Mouse (Mus musculus): ENCODE results near the gene Traf4. TPM values are rescaled to one million over a fixed set of nuclear protein-coding genes. Genes with fewer than 3 reads are reported as not detected.
"Not testable (repeated sequence)": the region's sequence is repeated elsewhere in the genome, so short reads cannot be mapped to it uniquely, and the experiment has no call there.

Gene Traf4
- 10 to 100 TPM; 52.2 to 53.0 TPM for total RNA-seq (2021)
- long read RNA-seq, experiment 1, transcript Traf4-201 (7 exons, 2,078 nt), result major isoform, 66 of 92 reads
- long read RNA-seq, experiment 1, partial matches to known transcripts, result 12 of 92 reads
- long read RNA-seq, experiment 1, other reads (novel, unspliced or antisense), result 14 of 92 reads
- long read RNA-seq, experiment 2, transcript Traf4-201 (7 exons, 2,078 nt), result major isoform, 38 of 52 reads
- long read RNA-seq, experiment 2, partial matches to known transcripts, result 5 of 52 reads
- long read RNA-seq, experiment 2, other reads (novel, unspliced or antisense), result 9 of 52 reads

GRCm38 (mm10) chr11:78164924-78165760 lies at the start of gene Traf4:
Gene Traf4, minus strand, starts transcription at chr11:78165589.
- DNase-seq, result peak; percentile 93

DNA sequence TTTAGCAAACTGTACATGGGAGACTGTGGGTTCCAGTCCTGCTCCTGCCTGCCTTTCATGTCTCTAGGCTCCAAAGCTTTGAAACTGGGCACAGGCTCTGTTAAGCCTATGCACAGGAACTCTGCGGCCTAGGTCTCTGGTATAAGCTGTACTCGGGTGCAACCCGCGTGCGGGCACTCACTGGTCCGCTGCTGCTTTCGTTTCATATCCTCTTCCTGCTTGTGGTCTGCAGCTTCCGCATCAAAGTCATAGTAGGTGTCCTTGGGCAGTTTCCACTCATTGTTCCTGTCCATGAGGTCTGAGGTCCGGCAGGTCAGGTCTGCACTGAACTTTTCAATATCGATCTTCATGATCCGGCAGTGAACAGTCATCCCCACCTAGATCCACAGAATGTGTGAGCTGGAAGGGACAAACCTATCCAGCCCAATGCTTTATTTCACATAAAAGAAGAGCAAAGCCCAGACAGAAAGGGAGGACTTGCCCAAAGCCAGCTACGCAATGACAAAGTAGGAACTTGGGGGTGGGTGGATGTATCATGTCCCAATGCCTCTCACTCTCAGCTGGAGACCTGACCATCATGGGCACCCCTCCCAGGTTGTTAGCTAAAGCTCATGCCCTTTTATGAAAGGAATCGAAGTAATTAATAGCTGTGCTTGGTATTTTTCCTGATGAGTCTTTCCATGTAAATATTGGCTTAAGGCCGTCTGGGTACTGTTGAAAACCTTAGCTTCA lies 47.9 kb upstream of the Traf4 start:
- DNase-seq, result no peak

DNA sequence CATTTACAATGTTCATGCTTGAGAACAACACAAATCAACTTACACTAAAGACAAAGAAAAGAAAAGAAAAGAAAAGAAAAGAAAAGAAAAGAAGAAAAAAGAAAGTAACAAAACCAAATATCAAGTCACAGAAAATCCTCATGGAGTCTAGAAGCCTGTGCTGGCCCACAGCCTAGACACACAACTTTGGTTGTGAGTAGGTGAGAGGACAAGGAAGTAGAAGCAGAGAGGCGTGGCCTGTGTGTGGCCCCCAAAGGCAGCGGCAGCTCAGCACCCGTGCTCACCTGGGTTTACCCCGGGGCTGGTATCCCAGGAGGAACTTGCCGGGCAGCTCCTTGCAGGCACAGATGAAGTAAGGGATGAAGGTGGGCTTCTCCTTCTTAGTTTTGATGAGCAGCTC lies 46.1 kb upstream of the Traf4 start:
- DNase-seq, result no peak

GRCm38 (mm10) chr11:78210615-78211014 lies 45.2 kb upstream of the Traf4 start:
- no peak for DNase-seq

DNA sequence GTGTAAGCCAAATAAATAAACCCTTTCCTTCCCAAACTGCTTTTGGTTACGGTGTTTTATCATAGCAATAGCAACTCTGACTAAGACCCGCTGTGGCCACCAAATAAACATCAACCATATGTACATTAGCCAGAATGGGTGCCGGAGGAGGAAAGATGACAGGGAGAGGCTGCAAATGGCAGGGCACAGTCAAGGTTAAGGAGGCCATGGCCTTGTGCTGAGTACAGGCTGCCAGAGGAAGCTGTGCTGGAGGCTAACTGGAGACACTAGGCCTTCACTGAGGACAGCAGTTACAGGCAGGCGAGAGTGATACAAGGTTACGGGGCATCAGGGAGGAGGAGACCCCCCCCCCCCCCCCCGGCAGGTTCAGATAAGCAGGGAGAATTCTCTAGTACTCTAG lies 44.5 kb upstream of the Traf4 start:
- peak; percentile 48 for DNase-seq

GRCm38 (mm10) chr11:78207190-78207589 lies 41.8 kb upstream of the Traf4 start:
- no peak for DNase-seq

- DNase-seq, result no peak
Observed at GRCm38 (mm10) chr11:78205361-78206206, 40.2 kb upstream of the Traf4 start.

DNA sequence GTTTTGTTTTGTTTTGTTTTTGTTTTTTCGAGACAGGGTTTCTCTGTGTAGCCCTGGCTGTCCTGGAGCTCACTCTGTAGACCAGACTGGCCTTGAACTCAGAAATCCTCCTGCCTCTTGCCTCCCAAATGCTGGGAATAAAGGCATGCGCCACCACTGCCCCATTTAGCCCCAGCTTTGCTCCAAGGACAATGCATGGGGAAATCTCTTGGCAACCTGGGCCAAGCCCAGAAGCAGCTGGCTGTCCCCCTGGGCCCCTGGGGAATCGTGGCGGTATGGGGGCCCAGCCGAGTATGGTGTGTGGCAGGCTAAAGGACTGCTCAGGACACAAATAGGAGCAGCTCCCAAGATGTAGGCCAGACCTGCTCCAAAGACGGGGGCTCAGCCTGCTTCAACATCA lies 38.9 kb upstream of the Traf4 start:
- DNase-seq, result peak; percentile 50

- DNase-seq, result no peak
Observed at GRCm38 (mm10) chr11:78202372-78202771, 37.0 kb upstream of the Traf4 start.

DNA sequence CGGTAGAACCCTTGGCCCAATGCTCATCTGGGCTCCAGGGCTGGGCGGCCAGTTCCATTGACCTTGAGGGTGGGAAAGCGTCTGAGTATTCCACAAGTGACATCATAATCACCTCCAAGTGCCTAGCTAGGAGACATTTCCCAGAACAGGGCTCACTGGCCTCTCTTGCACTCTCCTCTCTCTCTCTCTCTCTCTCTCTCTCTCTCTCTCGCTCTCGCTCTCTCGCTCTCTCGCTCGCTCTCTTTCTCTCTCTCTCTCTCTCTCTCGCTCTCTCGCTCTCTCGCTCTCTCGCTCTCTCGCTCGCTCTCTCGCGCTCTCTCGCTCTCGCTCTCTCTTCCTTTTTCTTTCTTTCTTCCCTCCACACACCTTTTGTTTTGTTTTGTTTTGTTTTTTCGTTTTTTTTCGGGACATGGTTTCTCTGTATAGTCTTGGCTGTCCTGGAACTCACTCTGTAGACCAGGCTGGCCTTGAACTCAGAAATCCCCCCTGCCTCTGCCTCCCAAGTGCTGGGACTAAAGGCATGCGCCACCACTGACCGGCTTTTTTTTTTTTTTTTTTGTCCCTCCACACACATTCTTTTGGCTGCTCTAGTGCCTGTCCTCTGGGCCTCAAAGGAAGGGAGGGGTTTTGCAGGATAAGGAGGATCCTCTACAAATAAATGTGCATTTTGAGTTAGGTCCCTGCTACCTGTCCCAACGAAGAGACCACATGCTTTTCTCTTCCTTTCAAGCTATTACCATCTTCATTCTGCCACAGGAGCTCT lies 29.9 kb upstream of the Traf4 start:
- no peak for DNase-seq

- peak; percentile 90 for DNase-seq
Observed at GRCm38 (mm10) chr11:78194411-78195100, 29.2 kb upstream of the Traf4 start.

DNA sequence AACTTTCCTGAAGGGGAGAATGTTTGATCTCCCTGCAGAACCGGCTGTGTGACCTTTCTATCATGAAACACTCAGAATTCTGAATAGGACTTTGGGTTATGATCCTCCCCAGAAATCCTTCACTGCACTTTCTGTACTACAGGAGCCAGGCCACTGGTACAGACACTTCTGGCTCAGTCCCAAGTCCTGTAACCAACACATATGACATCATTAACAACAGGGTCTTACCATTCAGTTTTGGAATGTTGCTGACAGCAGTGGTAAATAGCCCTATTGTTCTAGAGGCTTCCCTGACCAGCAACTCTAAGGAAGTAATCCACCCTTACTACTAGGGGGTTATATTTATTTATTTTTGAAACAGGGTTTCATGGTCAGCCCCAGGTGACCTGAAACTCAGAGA lies 27.7 kb upstream of the Traf4 start, which contains the start of gene Proca1:
Gene Proca1, plus strand, starts transcription at position 280 of the 400 bp plus-strand sequence.
- no peak for DNase-seq

- DNase-seq, result no peak
Observed at GRCm38 (mm10) chr11:78190041-78190440, 24.7 kb upstream of the Traf4 start.

DNA sequence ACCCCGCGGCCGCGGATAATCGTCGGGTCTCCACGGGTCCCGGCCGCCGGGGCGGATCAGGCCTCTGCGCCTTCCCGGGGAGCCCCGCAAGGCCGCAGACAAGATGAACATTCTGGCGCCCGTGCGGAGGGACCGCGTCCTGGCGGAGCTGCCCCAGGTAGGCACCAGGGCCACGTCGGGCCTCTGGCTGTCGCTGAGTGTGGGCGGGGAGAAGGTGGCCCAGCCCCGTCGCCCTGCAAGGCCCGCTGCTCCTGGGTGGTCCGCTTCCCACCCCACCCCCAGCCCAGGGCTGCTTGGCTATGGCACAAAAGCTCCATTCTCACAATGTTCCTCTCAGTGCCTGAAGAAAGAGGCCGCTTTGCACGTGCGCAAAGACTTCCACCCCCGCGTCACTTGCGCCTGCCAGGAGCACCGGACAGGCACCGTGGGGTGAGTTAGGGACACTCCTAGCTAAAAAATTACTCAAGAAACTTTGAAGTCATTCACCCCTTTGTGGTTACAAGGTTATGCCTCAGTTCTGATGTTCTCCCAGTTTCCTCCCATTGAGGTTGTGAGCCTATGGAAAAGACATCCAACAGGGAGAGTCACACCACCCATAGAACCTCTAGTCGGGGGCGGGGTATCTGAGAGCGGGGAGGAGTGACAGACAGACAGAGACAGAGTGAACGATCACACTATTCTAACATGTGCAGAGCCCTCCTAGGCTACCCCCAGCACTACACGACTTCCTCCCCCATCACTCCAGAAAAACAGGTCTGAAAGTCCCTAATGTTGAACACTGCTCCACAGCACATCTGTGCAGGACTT lies 24.0 kb upstream of the Traf4 start:
- DNase-seq, result peak; percentile 83

- DNase-seq, result peak; percentile 89
Observed at GRCm38 (mm10) chr11:78188331-78189233, 23.2 kb upstream of the Traf4 start, which contains the start of gene Rab34. Gene Rab34, plus strand, starts transcription at chr11:78188430.

- DNase-seq, result not testable (repeated sequence)
Observed at GRCm38 (mm10) chr11:78184702-78185101, 19.3 kb upstream of the Traf4 start.

DNA sequence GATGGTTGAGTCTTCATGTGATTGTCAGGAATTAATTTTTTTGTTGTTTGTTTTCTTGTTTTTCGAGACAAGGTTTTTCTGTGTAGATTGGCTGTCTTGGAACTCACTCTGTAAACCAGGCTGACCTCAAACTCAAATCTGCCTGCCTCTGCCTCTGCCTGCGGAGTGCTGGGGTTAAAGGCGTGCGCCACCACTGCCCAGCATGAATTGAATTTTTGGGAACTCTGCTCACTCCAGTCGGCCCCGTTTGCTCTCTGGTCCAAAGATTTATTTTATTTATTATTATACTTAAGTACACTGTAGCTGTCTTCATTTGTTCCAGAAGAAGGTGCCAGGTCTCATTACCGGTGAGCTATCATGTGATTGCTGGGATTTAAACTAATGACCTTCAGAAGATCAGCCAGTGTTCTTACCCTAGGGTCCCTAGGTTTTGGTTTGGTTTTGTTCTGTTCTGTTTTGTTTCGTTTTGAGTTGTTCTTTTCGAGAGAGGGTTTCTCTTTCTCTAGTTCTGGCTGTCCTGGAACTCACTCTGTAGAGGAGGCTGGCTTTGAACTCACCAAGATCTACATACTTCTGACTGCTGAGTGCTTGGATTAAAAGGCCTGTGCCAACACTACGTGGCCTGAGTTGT lies 18.6 kb upstream of the Traf4 start:
- no peak for DNase-seq

All from adrenal gland, postnatal 10 days (tissue).